Mouse (Mus musculus): ENCODE measurements around the gene Sugp2.
A peak's percentile ranks its signal among the peaks of the same experiment; 100 is the strongest.

Sugp2 gene

GRCm38 (mm10) chr8:70220911-70221310 lies 13.1 kb upstream of the Sugp2 start:
- DNase-seq (ENCODE audit: low spot score) = no peak

GRCm38 (mm10) chr8:70222041-70222440 lies 12.0 kb upstream of the Sugp2 start:
- DNase-seq (ENCODE audit: low spot score) = no peak

- no peak for DNase-seq (ENCODE audit: low spot score)
These were observed 10.7 kb upstream of the Sugp2 start for GRCm38 (mm10) chr8:70223341-70223740.

- DNase-seq (ENCODE audit: low spot score) = no peak
These were observed 6.0 kb upstream of the Sugp2 start for GRCm38 (mm10) chr8:70227997-70228396.

GRCm38 (mm10) chr8:70230837-70231236 lies 3.2 kb upstream of the Sugp2 start:
- no peak for DNase-seq (ENCODE audit: low spot score)

- no peak for DNase-seq (ENCODE audit: low spot score)
These were observed 420 bp upstream of the Sugp2 start for GRCm38 (mm10) chr8:70233606-70234005.

GRCm38 (mm10) chr8:70234781-70235128 lies 729 bp downstream of the Sugp2 start:
- DNase-seq (ENCODE audit: low spot score) = no peak

GRCm38 (mm10) chr8:70237842-70238241 lies 3.8 kb downstream of the Sugp2 start:
- DNase-seq (ENCODE audit: low spot score) = no peak

- no peak for DNase-seq (ENCODE audit: low spot score)
These were observed 6.6 kb downstream of the Sugp2 start for GRCm38 (mm10) chr8:70240642-70241041.

- no peak for DNase-seq (ENCODE audit: low spot score)
These were observed 12.6 kb downstream of the Sugp2 start for GRCm38 (mm10) chr8:70246622-70247021.

- no peak for DNase-seq (ENCODE audit: low spot score)
These were observed 13.8 kb downstream of the Sugp2 start for GRCm38 (mm10) chr8:70247841-70248240.

- no peak for DNase-seq (ENCODE audit: low spot score)
These were observed 20.6 kb downstream of the Sugp2 start for GRCm38 (mm10) chr8:70254628-70255027.

- DNase-seq (ENCODE audit: low spot score) = no peak
These were observed 23.4 kb downstream of the Sugp2 start for GRCm38 (mm10) chr8:70257456-70257855.

- DNase-seq (ENCODE audit: low spot score) = no peak
These were observed 24.6 kb downstream of the Sugp2 start for GRCm38 (mm10) chr8:70258600-70258999.

GRCm38 (mm10) chr8:70259043-70259442 lies 25.0 kb downstream of the Sugp2 start:
- no peak for DNase-seq (ENCODE audit: low spot score)

- no peak for DNase-seq (ENCODE audit: low spot score)
These were observed 33.6 kb downstream of the Sugp2 start for GRCm38 (mm10) chr8:70267674-70268073.

GRCm38 (mm10) chr8:70268311-70268710 lies 34.3 kb downstream of the Sugp2 start:
- no peak for DNase-seq (ENCODE audit: low spot score)

- DNase-seq (ENCODE audit: low spot score) = no peak
These were observed 35.0 kb downstream of the Sugp2 start for GRCm38 (mm10) chr8:70268799-70269565.

GRCm38 (mm10) chr8:70272949-70273348 lies 38.9 kb downstream of the Sugp2 start:
- peak; percentile 41 for DNase-seq (ENCODE audit: low spot score)

GRCm38 (mm10) chr8:70274350-70274749 lies 40.3 kb downstream of the Sugp2 start:
- DNase-seq (ENCODE audit: low spot score) = no peak

- no peak for DNase-seq (ENCODE audit: low spot score)
These were observed 42.5 kb downstream of the Sugp2 start for GRCm38 (mm10) chr8:70276476-70276875.

- no peak for DNase-seq (ENCODE audit: low spot score)
These were observed 44.1 kb downstream of the Sugp2 start for GRCm38 (mm10) chr8:70278175-70278574.

- no peak for DNase-seq (ENCODE audit: low spot score)
These were observed 45.2 kb downstream of the Sugp2 start for GRCm38 (mm10) chr8:70279266-70279665.

- no peak for DNase-seq (ENCODE audit: low spot score)
These were observed 47.0 kb downstream of the Sugp2 start for GRCm38 (mm10) chr8:70281001-70281400.

Measured in ovary, adult 18-20 months (tissue).